8 mouse cellular contexts compared by ENCODE assay signal in genomic region chr15:78172899-78173817, GRCm38 (mm10). TPM values are rescaled to one million over a fixed set of nuclear protein-coding genes. Genes with fewer than 3 reads are reported as not detected.
DNase-seq lines count a peak whose midpoint lies in the region; ATAC-seq lines count a peak whose summit lies in the region.

No protein-coding gene starts in this region.

- H3K4me2 ChIP-seq in kidney, embryonic 14.5 days (replicated peaks; ENCODE audit: low read depth, low read length) = peak overlapping the region; percentile 86
- H3K4me2 ChIP-seq in heart, embryonic 13.5 days = peak overlapping the region; percentile 96
- peak overlapping the region; percentile 98 for H3K4me2 ChIP-seq in liver, embryonic 12.5 days
- H3K4me2 ChIP-seq in stomach, embryonic 14.5 days (replicated peaks; ENCODE audit: low read depth, low read length) = peak overlapping the region; percentile 67

- H3K36me3 ChIP-seq in kidney, embryonic 14.5 days (ENCODE audit: control insufficient read depth, insufficient read depth, low read length) = no peaks in the 10 kb centered on the region
- H3K36me3 ChIP-seq in heart, embryonic 13.5 days = no peaks in the 10 kb centered on the region
- H3K36me3 ChIP-seq in liver, embryonic 12.5 days = no peaks in the 10 kb centered on the region
- no peaks in the 10 kb centered on the region for H3K36me3 ChIP-seq in stomach, embryonic 14.5 days (ENCODE audit: control insufficient read depth, insufficient read depth, low read length)

- peak; percentile 1; the same call in 1 of the 2 replicates for ATAC-seq in kidney, embryonic 14.5 days (ENCODE audit: low FRiP score, low TSS enrichment)
- no peak for ATAC-seq in heart, embryonic 13.5 days (ENCODE audit: extremely low read depth, insufficient number of reproducible peaks, low FRiP score, low TSS enrichment)
- ATAC-seq in liver, embryonic 12.5 days = no peak
- no peak for ATAC-seq in stomach, embryonic 14.5 days (ENCODE audit: insufficient number of reproducible peaks, insufficient read depth, low FRiP score, low read depth)

- peak overlapping the region; percentile 73 for H3K4me3 ChIP-seq in kidney, embryonic 14.5 days (ENCODE audit: low read length)
- H3K4me3 ChIP-seq in heart, embryonic 13.5 days = peak overlapping the region; percentile 78
- peak overlapping the region; percentile 78 for H3K4me3 ChIP-seq in liver, embryonic 12.5 days
- H3K4me3 ChIP-seq in stomach, embryonic 14.5 days (ENCODE audit: low read depth, low read length) = peak overlapping the region; percentile 57

- H3K9ac ChIP-seq in kidney, embryonic 14.5 days (ENCODE audit: low read depth, low read length) = peak overlapping the region; percentile 77
- peak overlapping the region; percentile 88 for H3K9ac ChIP-seq in heart, embryonic 13.5 days
- H3K9ac ChIP-seq in liver, embryonic 12.5 days = peak overlapping the region; percentile 81
- H3K9ac ChIP-seq in stomach, embryonic 14.5 days (replicated peaks; ENCODE audit: low read depth, low read length) = peak overlapping the region; percentile 31

- 27% methylated on average over 26 of the region's 26 CpGs for WGBS in kidney, embryonic 14.5 days
- WGBS in heart, embryonic 13.5 days = 27% methylated on average over 26 of the region's 26 CpGs
- WGBS in liver, embryonic 12.5 days (ENCODE audit: insufficient replicate concordance) = 24% methylated on average over 26 of the region's 26 CpGs
- WGBS in stomach, embryonic 14.5 days = 23% methylated on average over 26 of the region's 26 CpGs

- no peak for DNase-seq in kidney, postnatal 14 days
- peak; percentile 27 for DNase-seq in ZHBTc4 (ENCODE audit: low read depth, low spot score)
- no peak for DNase-seq in left cerebral cortex, postnatal 36 days (ENCODE audit: low spot score in 2 of 2)
- DNase-seq in right cerebral cortex, adult 2 months (ENCODE audit: low spot score in 2 of 2) = no peak

- no peaks in the 10 kb centered on the region for H3K27me3 ChIP-seq in kidney, embryonic 14.5 days (ENCODE audit: control insufficient read depth, insufficient read depth, low read length)
- H3K27me3 ChIP-seq in heart, embryonic 13.5 days (replicated peaks) = peaks cover 10% of the 10 kb centered on the region; the same call in 1 of the 2 replicates
- peaks cover 5% of the 10 kb centered on the region for H3K27me3 ChIP-seq in liver, embryonic 12.5 days (replicated peaks)
- H3K27me3 ChIP-seq in stomach, embryonic 14.5 days (ENCODE audit: control insufficient read depth, insufficient read depth, low read length) = no peaks in the 10 kb centered on the region

- peaks cover 12% of the 10 kb centered on the region; the same call in 1 of the 2 replicates for H3K4me1 ChIP-seq in kidney, embryonic 14.5 days (ENCODE audit: control insufficient read depth, insufficient read depth, low read length)
- H3K4me1 ChIP-seq in heart, embryonic 13.5 days = peaks cover 21% of the 10 kb centered on the region
- peaks cover 36% of the 10 kb centered on the region for H3K4me1 ChIP-seq in liver, embryonic 12.5 days
- peaks cover 9% of the 10 kb centered on the region for H3K4me1 ChIP-seq in stomach, embryonic 14.5 days (ENCODE audit: control insufficient read depth, insufficient read depth, low read length)

- H3K9me3 ChIP-seq in kidney, embryonic 14.5 days (ENCODE audit: control insufficient read depth, low read length) = no peaks in the 10 kb centered on the region
- H3K9me3 ChIP-seq in heart, embryonic 13.5 days = no peaks in the 10 kb centered on the region
- no peaks in the 10 kb centered on the region for H3K9me3 ChIP-seq in liver, embryonic 12.5 days (replicated peaks)
- no peaks in the 10 kb centered on the region for H3K9me3 ChIP-seq in stomach, embryonic 14.5 days (ENCODE audit: control insufficient read depth, low read depth, low read length)

- H3K27ac ChIP-seq in kidney, embryonic 14.5 days (ENCODE audit: low read depth, low read length) = no peak overlapping the region
- H3K27ac ChIP-seq in heart, embryonic 13.5 days (replicated peaks) = no peak overlapping the region
- peak overlapping the region; percentile 51 for H3K27ac ChIP-seq in liver, embryonic 12.5 days
- H3K27ac ChIP-seq in stomach, embryonic 14.5 days (ENCODE audit: low read length) = no peak overlapping the region

- intact Hi-C loops in left cerebral cortex, postnatal 36 days (cut with DNase I) = loop anchor here (2.0 to 10.0 kb wide), 3 partner anchors 54 to 362 kb away; partner anchors contain the start of gene C1qtnf6

RNA-seq across cellular contexts. Expression of gene Ift27, which starts 0.7 kb away (rescaled TPM):
- 92.9 and 105 TPM in 2 replicates for polyA plus RNA-seq in kidney, embryonic 14.5 days (2014; fragmentation: Nextera tagmentation; extraction: Ambion mirVana)
- polyA plus RNA-seq in heart, embryonic 13.5 days (2015; fragmentation: Nextera tagmentation; extraction: Ambion mirVana) = 41.0 and 44.7 TPM in 2 replicates
- polyA plus RNA-seq in liver, embryonic 12.5 days (2016; fragmentation: Nextera tagmentation; extraction: Ambion mirVana) = 45.1 and 46.9 TPM in 2 replicates
- 85.6 and 97.3 TPM in 2 replicates for polyA plus RNA-seq in stomach, embryonic 14.5 days (2014; fragmentation: Nextera tagmentation; extraction: Ambion mirVana)
- 10 to 100 TPM; 34.5 to 38.1 TPM for total RNA-seq in left cerebral cortex, postnatal 36 days (2021)

RNA-seq across cellular contexts. Expression of gene Pvalb, which starts 33.0 kb away (rescaled TPM):
- not detected in 2 replicates for polyA plus RNA-seq in kidney, embryonic 14.5 days (2014; fragmentation: Nextera tagmentation; extraction: Ambion mirVana)
- polyA plus RNA-seq in heart, embryonic 13.5 days (2015; fragmentation: Nextera tagmentation; extraction: Ambion mirVana) = 0.40 and 0.47 TPM in 2 replicates
- not detected in 2 replicates for polyA plus RNA-seq in liver, embryonic 12.5 days (2016; fragmentation: Nextera tagmentation; extraction: Ambion mirVana)
- not detected in 2 replicates for polyA plus RNA-seq in stomach, embryonic 14.5 days (2014; fragmentation: Nextera tagmentation; extraction: Ambion mirVana)
- total RNA-seq in left cerebral cortex, postnatal 36 days (2021) = 100 to 1,000 TPM in 1 of 2 experiments, 10 to 100 TPM in 1; 73.3 to 114 TPM

RNA-seq across cellular contexts. Expression of gene Cacng2, which starts 53.3 kb away (rescaled TPM):
- polyA plus RNA-seq in kidney, embryonic 14.5 days (2014; fragmentation: Nextera tagmentation; extraction: Ambion mirVana) = not detected in 2 replicates
- polyA plus RNA-seq in heart, embryonic 13.5 days (2015; fragmentation: Nextera tagmentation; extraction: Ambion mirVana) = not detected in 2 replicates
- polyA plus RNA-seq in liver, embryonic 12.5 days (2016; fragmentation: Nextera tagmentation; extraction: Ambion mirVana) = not detected in 2 replicates
- polyA plus RNA-seq in stomach, embryonic 14.5 days (2014; fragmentation: Nextera tagmentation; extraction: Ambion mirVana) = 0.06 and 0.15 TPM in 2 replicates
- 10 to 100 TPM; 54.1 to 56.5 TPM for total RNA-seq in left cerebral cortex, postnatal 36 days (2021)

Comparison
In these comparisons a context has a peak if more than half of its experiments do, and no peak if none do; other contexts are left out.
1. H3K9ac ChIP-seq: peak in every context shown above with its lines; median percentile 88 in heart, embryonic 13.5 days; 81 in liver, embryonic 12.5 days; 77 in kidney, embryonic 14.5 days; 31 in stomach, embryonic 14.5 days.